Mouse (Mus musculus) neural tube, embryonic 15.5 days (tissue): ENCODE data around the gene Tigar. TPM values are rescaled to one million over a fixed set of nuclear protein-coding genes. Genes with fewer than 3 reads are reported as not detected.

Source experiments
- ATAC-seq: fragments of 200-750 bp; cut with Nextera tagmentation; 2 replicates; pipeline ENCODE4 v1.8.0; 2017; ENCODE audit warnings: mild to moderate bottlenecking, moderate TSS enrichment, moderate library complexity; ENCODE audit not compliant: low FRiP score
- H3K27ac ChIP-seq: fragments of 300-500 bp; sonication (generic); replicated peaks from 2 replicates; pipeline ENCODE4 v1.5.1; 2015; ENCODE audit warnings: mild to moderate bottlenecking, inconsistent platforms
- H3K27me3 ChIP-seq: fragments of 300-500 bp; sonication (generic); replicated peaks from 2 replicates; pipeline ENCODE4 v1.6.1; 2015; ENCODE audit warnings: inconsistent platforms
- H3K36me3 ChIP-seq: fragments of 300-500 bp; sonication (generic); 2 replicates; pipeline ENCODE4 v1.6.1; 2015; ENCODE audit warnings: inconsistent platforms
- H3K4me1 ChIP-seq: fragments of 300-500 bp; sonication (generic); 2 replicates; pipeline ENCODE4 v1.6.1; 2015; ENCODE audit warnings: inconsistent platforms
- H3K4me2 ChIP-seq: fragments of 300-500 bp; sonication (generic); 2 replicates; pipeline ENCODE4 v1.6.1; 2015; ENCODE audit warnings: inconsistent platforms, mild to moderate bottlenecking, moderate library complexity
- H3K4me3 ChIP-seq: fragments of 300-500 bp; sonication (generic); replicated peaks from 2 replicates; pipeline ENCODE4 v1.5.1; 2015; ENCODE audit warnings: mild to moderate bottlenecking, inconsistent platforms
- H3K9ac ChIP-seq: fragments of 300-500 bp; sonication (generic); replicated peaks from 2 replicates; pipeline ENCODE4 v1.6.1; 2015; ENCODE audit warnings: mild to moderate bottlenecking, inconsistent platforms
- H3K9me3 ChIP-seq: fragments of 300-500 bp; sonication (generic); replicated peaks from 2 replicates; pipeline ENCODE4 v1.6.1; 2016; ENCODE audit warnings: inconsistent platforms
- WGBS: fragments of 180-500 bp; shearing (Covaris S2); methylation state at CpG from one replicate; pipeline ENCODE4 v1.1.7; 2015; ENCODE audit warnings: mixed read lengths; 5-methylcytosine and 5-hydroxymethylcytosine counted together
- polyA plus RNA-seq: library from polyadenylated mRNA; unstranded; fragments of >200 nt; fragmentation: Nextera tagmentation; extraction: Ambion mirVana; gene quantifications from 2 replicates; pipeline ENCODE4 v1.2.1, GENCODE M21; 2015

Gene Tigar
- polyA plus RNA-seq, 1 experiment from 2014 or later = 7.3 TPM

DNA sequence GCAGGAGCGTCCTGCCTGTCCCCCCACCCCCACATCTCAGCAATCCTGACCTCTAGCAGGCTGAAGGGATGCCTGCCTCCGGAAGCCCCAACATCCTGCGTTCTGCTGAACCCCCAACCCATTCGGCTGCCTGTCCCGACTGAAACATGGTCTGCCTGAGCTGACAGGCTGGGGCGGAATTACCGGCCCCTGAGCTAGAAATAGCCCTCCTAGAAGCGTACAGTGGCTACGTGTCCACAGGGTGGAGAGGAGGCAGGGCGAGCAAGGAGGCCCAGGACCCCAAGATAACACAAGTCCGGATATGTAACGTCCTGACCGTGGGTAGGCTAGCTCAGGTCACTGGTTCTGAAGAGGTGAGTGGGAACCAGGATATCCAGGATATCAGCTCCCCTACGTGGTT lies 44.5 kb downstream of the Tigar start:
- ATAC-seq = no peak
- Histone ChIP-seq H3K4me3 (no peak overlapping the region), H3K27ac (no peak overlapping the region), H3K27me3 (no peaks in the 10 kb centered on the region), H3K9me3 (no peaks in the 10 kb centered on the region), H3K9ac (no peak overlapping the region), H3K4me2 (peak overlapping the region; percentile 31), H3K4me1 (peaks cover 4% of the 10 kb centered on the region; the same call in 1 of the 2 replicates), H3K36me3 (no peaks in the 10 kb centered on the region)
- 10% methylated on average over 14 of the region's 14 CpGs for WGBS

DNA sequence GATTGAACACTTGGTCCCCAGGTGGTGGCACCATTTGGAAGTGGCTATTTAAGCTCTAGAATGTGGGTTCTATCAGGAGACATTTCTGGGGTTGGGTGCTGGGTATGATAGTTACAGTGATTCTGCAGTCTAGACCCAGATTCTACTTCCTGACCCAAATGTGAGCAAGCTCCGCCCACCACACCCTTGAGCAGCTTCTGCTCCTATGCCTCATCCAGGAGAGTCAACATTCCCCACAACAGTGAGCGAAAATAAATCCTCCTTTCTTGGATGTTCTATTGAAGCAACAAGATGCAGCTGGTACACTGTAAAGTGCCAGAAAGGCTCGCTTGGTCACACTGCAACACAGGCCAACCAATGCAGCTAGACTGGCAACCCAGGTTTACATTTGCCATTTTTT lies 45.4 kb downstream of the Tigar start:
- no peak overlapping the region for H3K27ac ChIP-seq
- no peak overlapping the region for H3K4me3 ChIP-seq
- no peaks in the 10 kb centered on the region for H3K27me3 ChIP-seq
- H3K9me3 ChIP-seq = no peaks in the 10 kb centered on the region
- H3K4me2 ChIP-seq = no peak overlapping the region
- no peaks in the 10 kb centered on the region for H3K36me3 ChIP-seq
- peaks cover 4% of the 10 kb centered on the region; the same call in 1 of the 2 replicates for H3K4me1 ChIP-seq
- no peak for ATAC-seq
- WGBS = 85% methylated on average over 3 of the region's 3 CpGs
- H3K9ac ChIP-seq = no peak overlapping the region

DNA sequence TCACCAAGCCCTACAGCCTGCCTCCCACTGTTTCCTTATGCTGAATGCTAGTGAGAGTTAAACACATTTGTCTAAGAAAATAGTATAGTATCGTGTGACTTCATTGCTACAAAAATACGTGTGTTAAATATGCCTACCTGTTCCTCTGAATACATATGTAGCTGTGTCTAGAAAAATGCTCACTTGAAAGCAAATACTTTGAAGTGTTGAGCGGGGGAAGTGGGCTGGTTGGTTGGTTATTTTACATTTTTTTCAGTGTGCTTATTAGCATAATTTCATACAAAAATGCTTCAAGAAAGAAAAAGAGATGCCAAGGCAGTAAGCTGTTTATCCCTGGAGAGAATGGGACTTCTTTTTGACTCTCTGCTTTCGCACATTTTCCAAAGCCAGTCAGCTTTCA lies 49.4 kb downstream of the Tigar start:
- H3K9ac ChIP-seq = no peak overlapping the region
- no peak overlapping the region for H3K27ac ChIP-seq
- no peak for ATAC-seq
- no peaks in the 10 kb centered on the region for H3K9me3 ChIP-seq
- WGBS = 80% methylated on average over 4 of the region's 4 CpGs
- no peaks in the 10 kb centered on the region for H3K27me3 ChIP-seq
- no peak overlapping the region for H3K4me2 ChIP-seq
- H3K36me3 ChIP-seq = no peaks in the 10 kb centered on the region
- no peak overlapping the region for H3K4me3 ChIP-seq
- H3K4me1 ChIP-seq = peaks cover 4% of the 10 kb centered on the region; the same call in 1 of the 2 replicates

DNA sequence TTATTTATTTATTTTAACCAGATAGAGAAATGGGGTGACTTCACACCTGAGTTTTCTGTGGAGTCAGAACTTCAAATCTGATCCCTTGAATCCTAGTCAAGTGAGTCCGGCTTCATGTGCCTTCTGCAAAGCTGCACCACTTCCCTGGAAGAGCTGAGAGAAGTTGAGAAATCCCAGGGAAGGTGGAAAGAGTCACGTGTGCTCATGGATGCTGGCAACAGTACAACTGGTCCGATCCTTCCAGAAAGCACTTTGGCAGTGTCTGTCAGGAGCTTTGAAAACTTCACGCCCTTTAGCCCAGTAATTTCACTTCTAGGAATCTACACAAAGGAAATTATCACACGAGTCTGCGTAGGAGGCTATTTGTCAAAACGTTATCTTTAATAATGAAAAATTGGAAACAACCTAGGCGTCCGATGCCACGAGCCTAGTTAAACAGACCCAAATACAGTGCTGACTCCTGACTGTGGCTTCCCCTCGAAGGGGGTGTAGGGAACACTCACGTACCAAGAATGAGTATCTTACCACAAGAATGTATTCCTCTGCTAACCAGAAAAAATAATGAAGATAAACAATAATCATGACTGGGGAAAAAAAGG lies 52.3 kb downstream of the Tigar start:
- Histone ChIP-seq H3K4me2 (no peak overlapping the region), H3K27ac (no peak overlapping the region), H3K9ac (no peak overlapping the region), H3K9me3 (no peaks in the 10 kb centered on the region), H3K4me3 (no peak overlapping the region), H3K27me3 (no peaks in the 10 kb centered on the region), H3K36me3 (no peaks in the 10 kb centered on the region), H3K4me1 (no peaks in the 10 kb centered on the region)
- WGBS = 87% methylated on average over 12 of the region's 12 CpGs
- ATAC-seq = no peak

DNA sequence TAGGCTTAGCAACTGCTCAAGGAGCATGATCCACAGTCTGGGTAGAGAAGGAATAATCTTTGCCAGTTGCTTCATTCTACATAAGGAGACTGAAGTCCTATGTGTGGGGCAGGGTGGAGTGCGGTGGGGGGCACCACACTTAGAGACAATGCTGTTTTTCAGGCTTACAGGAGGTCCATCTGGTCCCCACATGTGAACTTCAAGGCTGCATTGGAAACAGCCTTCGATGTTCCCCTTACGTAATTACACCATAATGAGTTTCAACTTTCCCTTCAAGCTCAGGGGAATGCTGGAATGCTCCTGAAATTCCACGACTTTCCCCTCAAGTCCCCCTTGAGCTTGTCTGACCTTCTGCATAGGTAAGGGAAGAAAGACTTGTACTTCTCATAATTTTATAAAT lies 58.5 kb downstream of the Tigar start:
- H3K4me2 ChIP-seq = no peak overlapping the region
- H3K27me3 ChIP-seq = no peaks in the 10 kb centered on the region
- no peak overlapping the region for H3K4me3 ChIP-seq
- no peak overlapping the region for H3K9ac ChIP-seq
- no peaks in the 10 kb centered on the region for H3K4me1 ChIP-seq
- no peaks in the 10 kb centered on the region for H3K36me3 ChIP-seq
- H3K9me3 ChIP-seq = no peaks in the 10 kb centered on the region
- H3K27ac ChIP-seq = no peak overlapping the region
- WGBS = 80% methylated on average over 4 of the region's 4 CpGs
- no peak for ATAC-seq

DNA sequence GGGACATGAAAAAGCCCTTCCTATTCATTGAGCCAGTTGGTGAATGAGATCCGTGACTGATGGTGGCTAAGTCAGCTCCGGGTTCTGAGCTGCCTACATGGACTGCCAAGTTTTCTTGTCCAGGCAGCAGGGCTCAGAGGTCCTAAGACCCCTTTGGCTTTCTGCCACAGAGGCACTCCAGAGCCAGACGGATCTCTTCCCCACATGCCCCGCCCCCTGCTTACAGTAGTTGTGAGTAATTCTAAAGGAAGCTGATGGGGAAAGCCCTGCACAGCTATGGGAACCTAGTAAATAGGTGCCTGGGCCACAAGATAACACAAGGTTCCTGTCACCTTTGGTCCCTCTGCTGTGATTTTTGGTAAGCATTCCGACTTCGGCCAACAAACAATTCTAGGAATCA lies 64.4 kb downstream of the Tigar start:
- Histone ChIP-seq H3K27me3 (no peaks in the 10 kb centered on the region), H3K9ac (no peak overlapping the region), H3K4me1 (no peaks in the 10 kb centered on the region), H3K9me3 (no peaks in the 10 kb centered on the region), H3K36me3 (no peaks in the 10 kb centered on the region), H3K4me3 (no peak overlapping the region), H3K4me2 (no peak overlapping the region), H3K27ac (no peak overlapping the region)
- no peak for ATAC-seq
- 62% methylated on average over 6 of the region's 6 CpGs for WGBS

Other genes with a start within 250 kb of the Tigar start
- 0.09 and 0.78 TPM in 2 replicates for gene Dyrk4, start 187.7 kb downstream of the Tigar start, polyA plus RNA-seq
- 11.2 and 26.5 TPM in 2 replicates for gene Rad51ap1, start 170.0 kb downstream of the Tigar start, polyA plus RNA-seq
- gene D6Wsu163e, start 169.6 kb downstream of the Tigar start, polyA plus RNA-seq = 31.9 and 32.0 TPM in 2 replicates
- 0.05 and 0.10 TPM in 2 replicates for gene Fgf6, start 94.0 kb downstream of the Tigar start, polyA plus RNA-seq
- 0.13 TPM in 1 of 2 replicates, not detected in the other for gene Fgf23, start 36.7 kb downstream of the Tigar start, polyA plus RNA-seq
- 155 and 302 TPM in 2 replicates for gene Ccnd2, start 42.6 kb upstream of the Tigar start, polyA plus RNA-seq